Mouse (Mus musculus) frontal cortex, adult (tissue): ENCODE results near the gene Tcte3.
A peak's percentile ranks its signal among the peaks of the same experiment; 100 is the strongest.
"Not testable (repeated sequence)": the region's sequence is repeated elsewhere in the genome, so short reads cannot be mapped to it uniquely, and the experiment has no call there.

ENCODE experiments used
- ATAC-seq: cut with Nextera tagmentation; 2 replicates; pipeline ENCODE4 v1.9.2; 2017; ENCODE audit warnings: mild to moderate bottlenecking, moderate library complexity, mixed read lengths; ENCODE audit not compliant: low TSS enrichment

The Tcte3 gene

DNA sequence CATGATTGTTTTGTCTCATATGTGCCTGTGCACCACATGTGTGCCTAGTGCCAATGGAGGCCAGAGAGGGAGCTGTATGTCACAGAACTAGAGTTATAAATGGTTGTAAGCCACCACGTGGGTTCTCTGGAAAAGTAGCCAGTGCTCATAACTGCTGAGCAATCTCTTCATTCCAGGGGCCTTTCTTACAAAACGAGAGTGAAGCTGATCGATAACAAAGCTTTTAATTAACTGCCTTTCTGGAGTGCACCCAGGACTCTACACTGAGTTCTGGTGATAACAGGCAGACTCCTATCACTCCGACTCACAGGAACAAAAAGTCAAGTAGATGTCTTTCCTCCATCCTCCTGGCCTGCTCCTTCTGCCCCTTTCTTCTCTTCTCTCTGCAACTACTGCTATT is 9.9 kb downstream of the Tcte3 start:
- ATAC-seq: not testable (repeated sequence)

DNA sequence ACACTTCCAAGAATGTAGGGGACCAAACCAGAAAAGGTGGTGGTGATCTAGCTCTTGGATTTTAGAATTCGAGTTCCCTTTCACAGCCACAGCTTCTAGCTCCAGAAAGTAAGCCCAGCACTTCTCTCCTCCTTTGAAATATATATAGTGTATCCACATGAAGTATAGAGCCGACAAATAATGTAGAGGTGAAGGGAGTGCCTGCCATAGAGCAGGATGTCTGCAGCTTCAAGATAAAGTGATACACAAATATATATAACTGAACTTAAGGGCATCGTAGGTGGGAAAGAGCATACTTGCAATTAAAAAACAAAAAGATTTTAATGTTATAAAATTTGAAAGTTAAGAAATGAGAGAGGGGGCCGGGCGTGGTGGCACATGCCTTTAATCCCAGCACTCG is 15.8 kb downstream of the Tcte3 start:
- not testable (repeated sequence) for ATAC-seq

DNA sequence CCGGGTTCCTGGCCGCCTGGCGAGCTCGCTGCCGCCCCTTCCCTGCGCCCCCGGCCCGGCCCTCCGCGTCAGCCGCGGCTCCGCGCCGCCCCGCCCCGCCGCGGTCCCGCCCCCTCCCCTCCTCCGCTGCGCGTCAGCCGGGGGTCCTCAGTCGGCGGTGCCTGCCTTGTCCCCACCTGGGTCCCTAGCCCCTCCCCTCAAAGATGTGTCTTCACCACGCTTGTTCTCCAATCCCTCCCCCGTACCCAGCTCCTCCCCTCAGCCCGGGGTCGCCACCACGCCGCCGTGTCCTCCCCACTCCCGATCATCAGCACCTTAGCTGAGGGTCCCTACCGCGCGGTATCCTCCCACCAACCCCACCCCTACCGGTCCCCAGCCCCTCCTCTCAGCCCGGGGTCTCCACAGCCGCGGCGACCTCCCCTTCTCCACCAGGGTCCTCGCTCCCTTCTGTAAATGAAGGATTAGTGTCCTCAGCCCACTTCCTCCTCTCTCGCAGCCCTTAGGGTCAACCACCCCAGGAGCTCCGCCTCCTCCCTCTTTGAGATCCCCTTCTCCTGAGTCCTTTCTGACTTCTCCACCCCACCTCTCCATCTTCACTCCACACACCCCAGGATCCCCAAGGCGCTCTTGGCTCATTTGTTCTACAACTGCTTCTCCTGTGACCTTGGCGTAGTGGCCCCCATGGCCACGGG is 16.6 kb downstream of the Tcte3 start:
- peak; percentile 31 for ATAC-seq

DNA sequence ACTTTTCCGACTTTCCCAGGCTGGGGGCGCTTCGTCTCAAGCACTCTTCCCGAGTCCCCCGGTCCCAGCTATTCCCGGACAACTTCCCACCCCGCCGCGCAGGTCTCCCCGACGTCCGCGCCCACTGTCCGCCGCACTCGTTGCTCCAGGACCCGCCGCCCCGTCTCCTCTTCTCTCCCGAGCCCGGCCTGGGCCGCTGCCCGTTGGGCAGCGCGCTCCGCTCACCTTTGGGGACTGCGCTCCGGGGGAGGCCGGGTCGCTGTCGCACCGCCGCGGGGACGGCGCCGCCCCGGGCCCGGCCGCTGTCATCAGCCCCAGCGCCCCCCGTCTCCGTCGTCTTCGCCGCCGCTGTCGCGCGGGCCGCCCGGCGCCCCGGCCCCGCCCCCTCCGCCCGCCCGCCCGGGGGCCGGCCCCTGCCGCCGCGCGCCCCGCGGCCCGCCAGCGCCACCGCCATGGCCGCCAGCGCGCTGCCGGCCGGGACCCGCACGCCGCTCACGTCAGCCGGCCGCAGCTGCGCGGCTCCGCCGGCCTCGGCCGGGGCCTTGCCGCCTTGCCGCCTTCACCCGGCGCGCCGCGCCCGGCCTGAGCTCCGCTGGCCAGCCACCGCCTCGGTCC is 17.3 kb downstream of the Tcte3 start:
- peak; percentile 71 for ATAC-seq

DNA sequence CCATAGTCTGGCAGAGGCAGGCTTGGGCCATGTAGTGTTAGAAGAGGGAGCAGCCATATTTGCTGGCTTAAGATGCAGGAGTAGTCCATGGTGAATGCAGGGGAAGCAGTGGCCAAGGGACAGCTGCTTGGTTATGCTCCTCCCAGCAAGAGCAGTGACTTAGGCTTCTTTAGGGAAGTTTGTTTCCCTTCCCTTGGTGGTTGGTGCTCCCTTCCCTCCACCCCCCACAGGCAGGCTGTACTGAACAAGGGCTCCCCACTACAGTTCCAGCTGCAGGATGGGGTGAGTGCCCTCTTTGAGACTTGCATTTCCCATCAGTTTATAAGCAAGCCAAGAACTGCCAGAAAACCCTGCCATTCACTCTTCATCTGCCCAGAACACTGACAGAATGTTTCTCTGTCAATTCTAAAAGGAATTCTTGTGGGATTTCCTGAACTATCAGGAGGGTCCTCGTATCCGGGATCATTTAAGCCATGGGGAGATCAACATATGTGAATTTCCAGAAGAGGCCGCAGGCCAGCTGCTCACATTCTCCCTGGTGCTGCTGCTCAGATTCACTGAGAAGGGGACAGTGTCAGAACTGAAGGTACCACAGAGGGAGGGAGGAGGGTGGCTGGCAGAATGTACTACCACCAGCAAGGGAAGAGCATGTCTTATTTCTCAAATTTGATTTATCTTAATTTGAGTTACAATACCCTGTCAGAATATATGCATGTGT is 19.6 kb downstream of the Tcte3 start:
- ATAC-seq: peak; percentile 35; the same call in 1 of the 2 replicates

DNA sequence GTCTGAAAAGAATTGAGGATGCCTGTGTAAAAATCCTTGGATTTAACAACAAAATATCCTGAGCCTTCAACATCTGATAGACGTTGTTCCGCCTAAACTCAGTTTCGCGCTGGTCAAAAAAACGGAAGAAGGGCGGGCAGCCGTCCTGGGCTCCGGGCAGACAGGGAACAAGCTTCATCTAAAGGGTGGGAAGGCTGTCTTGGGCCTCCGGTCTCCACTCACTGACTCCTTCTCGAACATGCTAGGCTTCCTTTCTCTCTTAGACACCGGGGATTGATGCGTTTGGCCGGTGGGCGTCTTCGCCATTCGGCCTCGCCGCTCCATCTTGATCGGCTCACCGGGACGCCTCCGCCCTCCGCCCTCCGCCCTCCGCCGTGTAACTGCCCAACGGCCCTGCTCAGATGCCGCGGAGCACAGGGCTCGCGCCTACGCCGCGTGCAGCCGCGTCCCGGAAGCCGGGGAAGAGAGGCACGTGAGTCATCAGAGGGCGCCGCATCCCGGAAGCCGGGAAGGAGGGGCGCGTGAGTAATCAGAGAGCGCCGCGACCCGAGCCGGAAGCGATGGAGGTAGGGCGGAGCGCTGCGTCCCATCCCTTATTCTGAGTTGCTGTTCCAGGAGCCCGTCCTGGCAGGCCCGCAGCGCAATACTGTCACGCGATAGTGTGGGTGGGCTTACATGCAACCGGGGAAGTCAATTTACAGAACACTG is 31.4 kb downstream of the Tcte3 start, which contains the start of gene Gm3435:
TSS of gene Gm3435 (plus strand) at position 471 of the 708 bp plus-strand sequence.
- ATAC-seq: peak; percentile 94

DNA sequence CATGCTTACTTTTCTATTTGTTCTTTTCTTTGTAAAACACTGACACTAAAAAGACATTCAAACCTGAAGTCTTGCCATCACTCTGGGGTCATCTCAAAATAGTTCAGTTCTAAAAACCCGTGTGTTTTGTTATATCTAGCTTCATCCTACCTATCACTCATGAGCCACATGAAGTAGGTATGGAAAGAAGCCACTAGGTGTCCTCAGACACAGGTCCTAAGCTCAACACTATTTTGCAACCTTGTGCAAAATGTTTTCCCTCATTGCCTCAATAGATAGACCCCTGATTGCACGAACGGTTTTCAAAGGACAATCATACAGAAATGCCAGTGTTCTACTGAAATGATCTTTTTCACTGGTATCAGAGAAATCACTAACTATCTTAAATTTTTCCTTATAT is 32.2 kb downstream of the Tcte3 start:
- ATAC-seq: not testable (repeated sequence)

DNA sequence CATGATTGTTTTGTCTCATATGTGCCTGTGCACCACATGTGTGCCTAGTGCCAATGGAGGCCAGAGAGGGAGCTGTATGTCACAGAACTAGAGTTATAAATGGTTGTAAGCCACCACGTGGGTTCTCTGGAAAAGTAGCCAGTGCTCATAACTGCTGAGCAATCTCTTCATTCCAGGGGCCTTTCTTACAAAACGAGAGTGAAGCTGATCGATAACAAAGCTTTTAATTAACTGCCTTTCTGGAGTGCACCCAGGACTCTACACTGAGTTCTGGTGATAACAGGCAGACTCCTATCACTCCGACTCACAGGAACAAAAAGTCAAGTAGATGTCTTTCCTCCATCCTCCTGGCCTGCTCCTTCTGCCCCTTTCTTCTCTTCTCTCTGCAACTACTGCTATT is 41.2 kb downstream of the Tcte3 start:
- ATAC-seq: not testable (repeated sequence)

DNA sequence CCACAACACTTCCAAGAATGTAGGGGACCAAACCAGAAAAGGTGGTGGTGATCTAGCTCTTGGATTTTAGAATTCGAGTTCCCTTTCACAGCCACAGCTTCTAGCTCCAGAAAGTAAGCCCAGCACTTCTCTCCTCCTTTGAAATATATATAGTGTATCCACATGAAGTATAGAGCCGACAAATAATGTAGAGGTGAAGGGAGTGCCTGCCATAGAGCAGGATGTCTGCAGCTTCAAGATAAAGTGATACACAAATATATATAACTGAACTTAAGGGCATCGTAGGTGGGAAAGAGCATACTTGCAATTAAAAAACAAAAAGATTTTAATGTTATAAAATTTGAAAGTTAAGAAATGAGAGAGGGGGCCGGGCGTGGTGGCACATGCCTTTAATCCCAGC is 47.1 kb downstream of the Tcte3 start:
- not testable (repeated sequence) for ATAC-seq

DNA sequence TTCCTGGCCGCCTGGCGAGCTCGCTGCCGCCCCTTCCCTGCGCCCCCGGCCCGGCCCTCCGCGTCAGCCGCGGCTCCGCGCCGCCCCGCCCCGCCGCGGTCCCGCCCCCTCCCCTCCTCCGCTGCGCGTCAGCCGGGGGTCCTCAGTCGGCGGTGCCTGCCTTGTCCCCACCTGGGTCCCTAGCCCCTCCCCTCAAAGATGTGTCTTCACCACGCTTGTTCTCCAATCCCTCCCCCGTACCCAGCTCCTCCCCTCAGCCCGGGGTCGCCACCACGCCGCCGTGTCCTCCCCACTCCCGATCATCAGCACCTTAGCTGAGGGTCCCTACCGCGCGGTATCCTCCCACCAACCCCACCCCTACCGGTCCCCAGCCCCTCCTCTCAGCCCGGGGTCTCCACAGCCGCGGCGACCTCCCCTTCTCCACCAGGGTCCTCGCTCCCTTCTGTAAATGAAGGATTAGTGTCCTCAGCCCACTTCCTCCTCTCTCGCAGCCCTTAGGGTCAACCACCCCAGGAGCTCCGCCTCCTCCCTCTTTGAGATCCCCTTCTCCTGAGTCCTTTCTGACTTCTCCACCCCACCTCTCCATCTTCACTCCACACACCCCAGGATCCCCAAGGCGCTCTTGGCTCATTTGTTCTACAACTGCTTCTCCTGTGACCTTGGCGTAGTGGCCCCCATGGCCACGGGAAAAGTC is 48.0 kb downstream of the Tcte3 start:
- ATAC-seq: peak; percentile 47

DNA sequence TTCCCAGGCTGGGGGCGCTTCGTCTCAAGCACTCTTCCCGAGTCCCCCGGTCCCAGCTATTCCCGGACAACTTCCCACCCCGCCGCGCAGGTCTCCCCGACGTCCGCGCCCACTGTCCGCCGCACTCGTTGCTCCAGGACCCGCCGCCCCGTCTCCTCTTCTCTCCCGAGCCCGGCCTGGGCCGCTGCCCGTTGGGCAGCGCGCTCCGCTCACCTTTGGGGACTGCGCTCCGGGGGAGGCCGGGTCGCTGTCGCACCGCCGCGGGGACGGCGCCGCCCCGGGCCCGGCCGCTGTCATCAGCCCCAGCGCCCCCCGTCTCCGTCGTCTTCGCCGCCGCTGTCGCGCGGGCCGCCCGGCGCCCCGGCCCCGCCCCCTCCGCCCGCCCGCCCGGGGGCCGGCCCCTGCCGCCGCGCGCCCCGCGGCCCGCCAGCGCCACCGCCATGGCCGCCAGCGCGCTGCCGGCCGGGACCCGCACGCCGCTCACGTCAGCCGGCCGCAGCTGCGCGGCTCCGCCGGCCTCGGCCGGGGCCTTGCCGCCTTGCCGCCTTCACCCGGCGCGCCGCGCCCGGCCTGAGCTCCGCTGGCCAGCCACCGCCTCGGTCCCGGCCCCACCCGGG is 48.7 kb downstream of the Tcte3 start:
- peak; percentile 69 for ATAC-seq

DNA sequence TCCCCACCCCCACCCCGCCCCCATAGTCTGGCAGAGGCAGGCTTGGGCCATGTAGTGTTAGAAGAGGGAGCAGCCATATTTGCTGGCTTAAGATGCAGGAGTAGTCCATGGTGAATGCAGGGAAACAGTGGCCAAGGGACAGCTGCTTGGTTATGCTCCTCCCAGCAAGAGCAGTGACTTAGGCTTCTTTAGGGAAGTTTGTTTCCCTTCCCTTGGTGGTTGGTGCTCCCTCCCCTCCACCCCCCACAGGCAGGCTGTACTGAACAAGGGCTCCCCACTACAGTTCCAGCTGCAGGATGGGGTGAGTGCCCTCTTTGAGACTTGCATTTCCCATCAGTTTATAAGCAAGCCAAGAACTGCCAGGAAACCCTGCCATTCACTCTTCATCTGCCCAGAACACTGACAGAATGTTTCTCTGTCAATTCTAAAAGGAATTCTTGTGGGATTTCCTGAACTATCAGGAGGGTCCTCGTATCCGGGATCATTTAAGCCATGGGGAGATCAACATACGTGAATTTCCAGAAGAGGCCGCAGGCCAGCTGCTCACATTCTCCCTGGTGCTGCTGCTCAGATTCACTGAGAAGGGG is 51.1 kb downstream of the Tcte3 start:
- not testable (repeated sequence) for ATAC-seq

DNA sequence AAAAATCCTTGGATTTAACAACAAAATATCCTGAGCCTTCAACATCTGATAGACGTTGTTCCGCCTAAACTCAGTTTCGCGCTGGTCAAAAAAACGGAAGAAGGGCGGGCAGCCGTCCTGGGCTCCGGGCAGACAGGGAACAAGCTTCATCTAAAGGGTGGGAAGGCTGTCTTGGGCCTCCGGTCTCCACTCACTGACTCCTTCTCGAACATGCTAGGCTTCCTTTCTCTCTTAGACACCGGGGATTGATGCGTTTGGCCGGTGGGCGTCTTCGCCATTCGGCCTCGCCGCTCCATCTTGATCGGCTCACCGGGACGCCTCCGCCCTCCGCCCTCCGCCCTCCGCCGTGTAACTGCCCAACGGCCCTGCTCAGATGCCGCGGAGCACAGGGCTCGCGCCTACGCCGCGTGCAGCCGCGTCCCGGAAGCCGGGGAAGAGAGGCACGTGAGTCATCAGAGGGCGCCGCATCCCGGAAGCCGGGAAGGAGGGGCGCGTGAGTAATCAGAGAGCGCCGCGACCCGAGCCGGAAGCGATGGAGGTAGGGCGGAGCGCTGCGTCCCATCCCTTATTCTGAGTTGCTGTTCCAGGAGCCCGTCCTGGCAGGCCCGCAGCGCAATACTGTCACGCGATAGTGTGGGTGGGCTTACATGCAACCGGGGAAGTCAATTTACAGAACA is 62.8 kb downstream of the Tcte3 start, which contains the start of the genes 9030025P20Rik and Gm3417:
TSS of gene 9030025P20Rik (plus strand) at position 107 of the 677 bp plus-strand sequence.
TSS of gene Gm3417 (minus strand) at position 429 of the 677 bp plus-strand sequence.
- ATAC-seq: peak; percentile 94

DNA sequence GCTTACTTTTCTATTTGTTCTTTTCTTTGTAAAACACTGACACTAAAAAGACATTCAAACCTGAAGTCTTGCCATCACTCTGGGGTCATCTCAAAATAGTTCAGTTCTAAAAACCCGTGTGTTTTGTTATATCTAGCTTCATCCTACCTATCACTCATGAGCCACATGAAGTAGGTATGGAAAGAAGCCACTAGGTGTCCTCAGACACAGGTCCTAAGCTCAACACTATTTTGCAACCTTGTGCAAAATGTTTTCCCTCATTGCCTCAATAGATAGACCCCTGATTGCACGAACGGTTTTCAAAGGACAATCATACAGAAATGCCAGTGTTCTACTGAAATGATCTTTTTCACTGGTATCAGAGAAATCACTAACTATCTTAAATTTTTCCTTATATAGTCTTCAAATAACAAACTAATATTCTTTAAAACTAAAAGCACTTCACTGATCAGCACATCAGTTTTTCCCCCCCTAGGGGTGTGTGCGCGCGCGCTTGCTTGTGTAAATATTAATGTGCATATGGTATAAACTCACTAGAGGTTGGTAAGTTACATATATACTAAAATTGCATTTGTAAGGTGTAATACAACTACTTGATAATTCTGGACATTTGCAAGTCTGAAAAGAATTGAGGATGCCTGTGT is 63.4 kb downstream of the Tcte3 start:
- ATAC-seq: not testable (repeated sequence)
